Mouse (Mus musculus): ENCODE measurements at regions not wholly inside any gene's neighbourhood (a gene's known extent, or its start where the extent isn't known, plus 50 kb on each side); places are given as distances from the start of the nearest gene placed in this dataset.
"Not testable (repeated sequence)": the region's sequence is repeated elsewhere in the genome, so short reads cannot be mapped to it uniquely, and the experiment has no call there.

DNA sequence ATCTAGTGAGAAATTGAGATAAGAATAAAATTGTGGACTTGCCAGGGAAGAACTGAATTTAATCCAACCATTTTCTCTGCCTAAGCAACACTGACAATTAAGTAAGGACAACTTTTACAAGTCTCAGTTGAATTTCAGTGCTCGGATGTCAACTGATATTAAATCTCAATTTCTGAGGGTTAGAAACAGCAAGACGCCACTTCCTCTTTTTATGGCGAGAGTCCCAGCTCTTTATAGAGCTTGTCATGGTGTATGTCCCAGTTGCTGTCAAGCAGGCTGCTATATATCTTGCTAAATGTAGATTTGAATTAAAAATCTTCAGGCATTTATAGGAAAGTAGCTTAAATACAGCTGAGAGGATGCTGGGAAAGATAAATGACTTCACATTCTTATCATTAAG, 697.8 kb upstream of the Got2 start:
- DNase-seq (ENCODE audit: low read depth, low spot score): no peak

DNA sequence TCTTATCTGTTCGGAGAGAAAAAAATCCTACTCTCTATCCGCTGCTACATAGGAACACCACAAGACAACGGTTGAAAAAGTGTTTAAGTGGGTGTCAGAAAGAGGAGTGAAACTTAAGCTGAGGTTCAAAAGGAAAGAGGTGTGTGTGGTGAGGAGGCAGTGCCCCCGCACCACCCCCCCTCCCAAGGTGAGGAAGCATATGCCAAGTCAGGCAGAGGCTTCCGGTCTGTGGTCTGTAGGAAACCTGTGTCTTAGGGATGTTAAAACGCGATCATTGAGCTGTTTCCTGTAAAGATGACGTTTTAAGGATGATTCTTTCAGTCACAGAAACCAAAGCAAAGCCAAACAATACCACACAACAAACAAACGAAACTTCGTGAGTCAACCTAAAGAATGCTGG, 664.2 kb upstream of the Got2 start:
- no peak for DNase-seq (ENCODE audit: low read depth, low spot score)

DNA sequence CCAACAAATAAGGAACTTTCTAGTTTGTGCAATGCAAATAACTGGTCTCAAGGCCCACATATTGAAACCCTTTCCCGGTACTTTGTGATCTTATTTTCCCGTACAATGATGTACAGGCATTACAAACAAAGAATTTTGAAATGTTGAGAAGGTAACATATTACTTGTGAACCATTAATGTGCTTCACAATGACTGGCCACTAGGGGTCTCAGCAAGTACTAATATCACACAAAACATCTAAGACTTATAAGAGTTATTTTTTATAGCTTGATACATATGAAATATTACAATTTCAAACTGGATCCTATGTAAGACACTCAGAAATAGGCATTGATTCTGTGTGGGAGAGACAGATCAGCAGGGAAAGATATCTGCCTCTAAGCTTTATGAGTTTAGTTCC, 662.1 kb upstream of the Got2 start:
- no peak for DNase-seq (ENCODE audit: low read depth, low spot score)

DNA sequence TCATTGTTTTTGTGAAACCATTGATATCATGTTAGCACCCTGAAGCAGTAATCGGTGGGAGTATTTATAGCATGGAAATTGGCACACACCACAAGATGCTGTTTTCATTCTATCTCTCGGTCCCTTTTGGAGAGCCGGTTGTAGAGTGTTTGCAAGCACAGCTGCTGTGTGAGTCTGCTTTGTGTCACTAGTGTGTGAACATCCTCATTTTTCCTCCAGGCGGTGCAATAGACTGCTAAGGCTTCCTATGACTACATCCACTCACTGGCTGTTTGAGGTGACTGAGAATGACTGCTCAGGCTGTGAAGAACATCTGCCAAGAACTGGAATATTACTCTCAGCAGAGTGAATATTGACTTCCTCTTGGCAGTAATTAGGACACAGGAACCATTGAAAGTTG, 660.3 kb upstream of the Got2 start:
- DNase-seq (ENCODE audit: low read depth, low spot score): no peak

DNA sequence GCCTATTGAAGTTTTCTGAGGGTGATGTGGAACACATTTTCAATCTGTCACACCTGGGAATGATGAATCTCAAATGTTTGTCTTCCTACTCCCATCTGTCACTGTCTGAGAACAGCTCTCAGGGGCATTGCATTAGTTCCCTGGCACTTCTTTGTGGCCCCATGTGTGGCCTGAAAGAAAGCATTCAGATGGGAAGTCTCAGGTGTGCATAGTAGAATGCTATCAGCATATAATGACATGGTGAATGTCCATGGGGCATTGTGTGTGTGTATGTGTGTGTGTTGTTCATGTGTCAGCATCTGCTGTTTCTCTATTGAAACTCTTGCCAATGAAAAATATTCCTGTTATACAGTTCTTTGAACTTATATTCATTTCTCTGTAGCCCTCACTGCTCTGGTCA, 659.8 kb upstream of the Got2 start:
- DNase-seq (ENCODE audit: low read depth, low spot score): no peak

DNA sequence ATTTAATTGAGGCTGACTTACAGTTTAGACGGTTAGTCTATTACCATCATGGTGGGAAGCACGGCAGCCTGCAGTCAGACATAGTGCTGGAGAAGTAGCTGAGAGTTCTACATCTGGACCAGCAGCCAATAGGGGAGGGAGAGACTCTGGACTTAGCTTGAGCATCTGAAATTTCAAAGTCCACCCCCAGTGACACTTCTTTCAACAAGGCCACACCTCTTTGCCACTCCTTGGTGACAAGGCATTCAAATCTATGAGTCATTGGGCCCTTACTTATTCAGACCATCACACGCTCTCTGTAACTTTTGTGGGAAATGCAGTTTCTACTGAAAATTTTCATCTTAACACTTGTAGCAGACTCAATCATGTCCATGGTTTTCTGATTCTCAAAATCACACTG, 653.9 kb upstream of the Got2 start:
- DNase-seq (ENCODE audit: low read depth, low spot score): no peak

DNA sequence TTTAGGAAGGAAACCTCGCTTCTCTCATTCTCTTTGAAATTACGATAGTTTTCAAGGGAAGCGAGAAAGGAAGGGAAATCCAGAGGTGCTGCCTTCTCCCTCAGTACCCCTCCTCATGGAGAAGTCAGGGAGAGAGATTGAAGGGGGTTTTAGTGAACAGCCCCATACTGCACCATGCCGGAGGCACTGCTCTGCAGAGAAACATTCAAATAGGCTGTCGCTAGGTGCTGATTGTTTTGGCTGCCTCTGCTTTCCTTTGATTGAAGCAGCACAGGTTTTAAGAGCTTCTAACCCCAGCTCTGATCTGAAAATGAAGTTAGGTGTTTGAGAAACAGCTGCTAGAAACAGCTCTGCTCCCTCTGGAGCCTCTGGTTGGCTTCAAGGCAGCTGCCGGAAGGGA, 610.5 kb upstream of the Got2 start:
- no peak for DNase-seq (ENCODE audit: low read depth, low spot score)

DNA sequence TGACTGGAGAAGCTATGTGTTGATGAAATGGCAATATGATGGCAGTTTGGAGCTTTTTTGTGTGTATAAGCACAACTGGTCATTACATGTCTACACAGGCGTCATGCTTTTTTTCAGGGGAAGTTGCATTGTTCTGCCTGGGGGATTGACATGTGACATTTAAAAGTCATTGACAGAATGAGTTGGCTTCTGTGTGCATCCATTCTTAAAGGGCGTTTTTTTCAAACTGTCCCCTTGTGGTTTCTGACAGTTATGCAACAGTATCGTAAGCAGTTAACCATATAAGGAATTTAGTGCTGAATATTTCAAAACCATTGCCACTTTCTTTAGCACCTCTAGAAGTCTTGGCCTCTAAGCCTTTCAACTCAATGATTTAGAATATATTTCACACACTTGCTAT, 607.1 kb upstream of the Got2 start:
- no peak for DNase-seq (ENCODE audit: low read depth, low spot score)

DNA sequence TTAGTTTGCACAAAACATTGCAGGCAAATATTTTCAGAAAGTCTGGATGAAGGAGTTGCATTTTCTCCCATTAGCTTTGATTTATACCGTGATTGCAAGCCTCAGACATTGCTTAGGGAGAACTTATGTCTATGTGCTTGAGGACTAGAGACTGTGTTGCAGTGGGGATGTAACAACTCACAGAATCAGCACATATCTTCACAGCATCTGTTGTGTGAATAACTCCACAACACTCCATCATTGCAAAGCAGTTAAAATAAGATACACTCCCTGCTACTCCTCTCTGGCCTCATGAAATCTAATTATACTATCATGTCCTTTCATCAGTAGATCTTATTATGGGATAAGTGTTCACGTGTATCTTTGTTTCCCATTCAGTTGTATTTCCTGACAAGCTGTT, 601.5 kb upstream of the Got2 start:
- peak; percentile 48 for DNase-seq (ENCODE audit: low read depth, low spot score)

DNA sequence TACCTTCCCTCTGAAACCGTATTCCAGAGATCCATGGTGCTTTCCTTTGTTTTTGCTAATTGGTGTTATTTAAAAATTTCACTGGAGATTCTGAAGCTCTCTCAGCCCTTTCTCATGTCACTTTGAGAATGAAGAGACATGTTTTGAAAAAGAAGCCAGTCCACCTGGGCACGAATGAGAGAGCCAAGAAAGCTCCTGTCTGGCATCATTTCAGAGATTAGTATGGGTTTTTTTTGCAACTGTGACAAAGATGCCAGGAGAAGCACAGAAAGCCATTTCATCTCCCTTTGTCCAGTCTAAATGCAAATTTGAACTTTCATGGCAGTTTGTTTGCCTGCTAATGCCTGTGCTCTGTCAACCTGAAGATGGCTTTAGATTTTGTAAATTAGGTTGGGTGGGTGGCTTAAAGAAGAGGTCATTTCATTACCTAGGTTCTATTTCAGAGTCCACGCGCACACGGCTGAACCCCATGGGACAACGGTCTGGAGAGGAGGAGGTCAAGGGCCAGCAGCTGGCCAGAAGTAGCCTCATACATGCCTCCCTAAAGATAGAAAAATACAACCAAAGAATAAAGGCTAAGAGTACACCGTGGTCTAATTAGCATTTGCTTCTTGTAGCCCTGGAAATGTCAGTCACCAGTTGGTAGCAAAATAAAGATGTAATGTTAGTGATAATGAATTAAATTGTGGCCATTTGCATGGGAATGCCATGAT, 600.5 kb upstream of the Got2 start:
- no peak for DNase-seq (ENCODE audit: low read depth, low spot score)

DNA sequence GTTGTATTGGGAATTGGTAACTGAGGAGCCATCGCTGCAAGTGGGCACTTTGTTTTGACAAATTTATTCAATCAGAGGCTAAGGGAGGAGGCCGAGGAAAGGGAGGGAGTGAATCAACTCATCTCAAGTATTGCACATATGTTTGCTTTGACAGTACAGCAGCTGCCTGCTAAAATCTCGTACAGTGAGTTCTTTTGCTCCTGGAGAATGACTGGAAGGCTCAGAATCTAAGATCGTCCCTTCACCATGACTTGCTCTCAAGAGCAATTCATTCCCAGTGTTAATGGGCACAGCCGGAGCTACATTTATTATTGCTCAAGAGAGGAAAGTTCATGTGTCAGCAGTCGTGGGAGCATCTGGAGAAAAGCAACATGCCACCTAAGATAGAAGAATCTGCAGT, 567.6 kb upstream of the Got2 start:
- peak; percentile 59 for DNase-seq (ENCODE audit: low read depth, low spot score)

DNA sequence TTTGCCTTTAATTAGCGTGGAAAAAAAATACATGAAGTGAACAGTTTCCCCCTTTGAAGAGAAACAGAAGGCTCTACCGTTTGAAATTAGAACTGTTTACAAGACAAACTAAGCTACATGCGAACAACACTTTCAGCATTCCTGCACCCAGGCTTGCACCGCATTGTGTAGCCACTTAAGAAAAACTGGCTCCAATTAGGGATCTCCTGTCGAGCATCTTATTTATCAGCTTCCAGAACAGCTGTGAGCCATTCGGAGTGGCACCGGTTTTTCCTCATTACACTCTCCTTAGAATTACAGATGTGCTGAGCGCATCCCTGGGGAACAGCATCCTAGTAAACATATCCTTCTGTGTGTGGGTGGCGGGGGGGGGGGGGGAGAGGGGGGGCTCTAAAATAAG, 567.0 kb upstream of the Got2 start:
- DNase-seq (ENCODE audit: low read depth, low spot score): peak; percentile 13

DNA sequence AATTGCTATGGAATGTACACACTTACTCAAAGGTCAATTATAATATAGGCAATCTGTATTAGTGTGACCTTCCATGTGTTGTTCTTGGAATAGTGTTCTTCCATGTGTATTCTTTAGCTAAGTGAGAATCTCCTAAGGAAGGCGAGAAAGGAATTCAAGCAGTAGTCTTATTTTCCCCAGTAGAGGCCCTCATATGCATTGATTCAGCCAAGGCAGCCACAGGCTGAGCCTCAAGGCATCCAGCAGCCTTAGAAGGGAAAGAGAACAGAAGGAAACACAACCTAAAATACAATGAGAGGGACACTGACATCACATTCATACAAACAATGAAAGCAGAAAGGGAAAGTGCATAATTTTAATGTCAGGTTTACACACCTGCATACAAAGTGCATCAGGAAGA, 541.4 kb upstream of the Got2 start:
- DNase-seq (ENCODE audit: low read depth, low spot score): peak; percentile 15

DNA sequence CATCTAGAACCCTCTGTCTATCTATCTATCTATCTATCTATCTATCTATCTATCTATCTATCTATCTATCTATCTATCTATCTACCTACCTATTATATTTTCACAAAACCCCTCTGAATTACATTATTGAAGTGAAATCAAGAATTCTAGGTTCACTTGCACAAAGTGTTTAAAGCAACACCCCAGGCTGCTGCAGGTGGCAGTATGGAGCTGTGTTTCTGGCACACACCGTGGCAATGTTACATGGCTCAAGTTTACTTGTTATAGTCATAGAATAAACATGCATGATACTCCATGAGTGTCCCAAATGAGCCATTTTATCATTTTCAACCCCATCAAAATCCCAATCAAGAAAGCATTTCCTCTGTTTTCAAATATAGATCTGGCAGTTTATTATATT, 538.6 kb upstream of the Got2 start:
- DNase-seq (ENCODE audit: low read depth, low spot score): no peak

DNA sequence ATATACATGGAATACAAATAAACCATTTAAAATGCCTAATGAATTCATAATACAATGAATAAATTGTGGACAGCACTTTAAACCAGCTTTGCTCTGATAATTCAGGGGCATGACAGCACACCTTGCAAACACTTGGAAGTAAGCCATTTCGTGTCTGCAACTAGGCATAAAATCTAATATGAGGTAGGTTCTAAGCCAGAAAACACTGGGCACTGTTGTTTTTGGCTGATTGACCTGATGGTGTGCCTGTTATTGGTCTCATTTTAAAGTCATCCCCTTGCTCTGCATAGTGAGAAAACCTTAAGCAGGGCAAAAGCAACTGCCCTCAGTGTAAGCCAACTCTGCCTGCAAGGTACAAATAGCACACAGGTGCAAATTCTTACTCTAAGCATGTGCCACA, 521.3 kb upstream of the Got2 start:
- no peak for DNase-seq (ENCODE audit: low read depth, low spot score)

DNA sequence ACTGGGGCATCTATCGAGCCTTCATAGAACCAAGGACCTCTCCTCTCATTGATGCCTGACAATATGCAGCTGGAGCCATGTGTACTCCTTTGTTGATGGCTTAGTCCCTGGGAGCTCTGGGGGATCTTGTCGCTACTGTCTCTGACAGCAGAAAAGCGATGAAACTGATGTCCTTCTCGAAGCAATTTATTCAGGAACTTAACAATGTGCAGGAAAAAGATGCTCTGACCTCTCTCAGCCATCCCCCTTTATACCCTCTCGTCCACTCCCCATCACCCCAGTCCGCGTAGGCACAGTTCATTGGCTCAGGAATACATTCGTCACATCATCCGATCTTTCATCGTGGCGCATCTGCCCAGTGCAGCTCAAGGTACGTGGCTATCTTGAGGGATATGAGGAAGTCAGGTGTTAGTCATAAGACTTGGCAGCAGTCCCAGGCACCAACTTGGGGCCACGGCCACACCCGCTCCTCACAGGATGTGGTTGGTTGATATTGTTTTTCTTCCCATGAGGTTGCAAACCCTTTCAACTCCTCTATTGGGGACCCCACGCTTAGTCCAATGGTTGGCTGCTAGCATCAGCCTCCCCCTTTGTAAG, 516.3 kb upstream of the Got2 start:
- no peak for DNase-seq (ENCODE audit: low read depth, low spot score)

DNA sequence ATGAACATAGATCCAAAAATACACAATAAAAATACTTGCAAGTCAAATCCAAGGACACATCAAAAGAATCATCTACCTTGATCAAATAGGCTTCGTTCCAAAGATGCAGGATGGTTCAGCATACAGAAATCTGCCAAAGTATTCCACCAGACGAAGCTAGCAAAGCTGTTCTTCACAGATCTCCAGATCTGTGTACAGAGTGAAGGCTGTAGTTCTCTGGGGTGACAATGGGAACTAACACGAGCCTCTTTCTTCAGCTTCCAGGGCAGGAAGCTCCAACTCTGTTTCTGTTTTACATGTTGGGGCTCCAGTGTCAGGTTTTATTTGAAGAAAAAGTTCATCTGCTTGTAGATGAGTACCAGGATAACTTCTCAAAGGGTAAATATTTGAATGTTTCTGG, 515.3 kb upstream of the Got2 start:
- DNase-seq (ENCODE audit: low read depth, low spot score): no peak

DNA sequence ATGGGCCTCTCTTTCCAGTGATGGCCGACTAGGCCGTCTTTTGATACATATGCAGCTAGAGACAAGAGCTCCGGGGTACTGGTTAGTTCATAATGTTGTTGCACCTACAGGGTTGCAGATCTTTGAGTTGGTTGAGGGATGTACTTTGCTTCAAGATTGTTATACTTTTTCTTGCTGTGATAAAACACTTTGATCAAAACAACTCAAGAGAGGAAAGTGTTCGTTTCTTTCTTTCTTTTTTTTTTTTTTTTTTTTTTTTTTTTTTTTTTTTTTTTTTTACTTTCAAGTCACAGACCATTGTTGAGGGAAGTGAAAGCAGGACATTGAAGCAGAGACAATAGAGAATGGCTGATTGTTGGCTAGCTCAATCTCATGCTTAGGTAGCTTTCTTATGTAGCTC, 511.0 kb upstream of the Got2 start:
- not testable (repeated sequence) for DNase-seq (ENCODE audit: low read depth, low spot score)

DNA sequence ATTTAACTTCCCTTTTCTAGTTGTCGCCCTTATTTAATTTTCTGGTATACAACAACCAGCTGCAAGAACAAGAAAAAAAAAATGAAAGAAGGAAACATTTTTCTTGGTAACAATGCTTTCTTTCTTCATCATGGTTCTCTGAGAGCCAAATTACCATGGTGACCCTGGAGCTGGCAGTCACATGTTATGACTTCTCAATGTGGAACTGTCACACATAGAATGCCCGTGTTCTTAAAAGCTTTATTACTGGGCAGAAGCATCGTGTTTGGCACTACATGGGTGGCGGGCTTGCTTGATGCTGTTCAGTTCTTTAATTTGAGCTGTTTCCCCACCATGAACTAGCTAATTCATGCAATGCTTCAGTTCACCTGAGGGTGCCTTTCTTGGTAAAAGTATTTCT, 504.7 kb upstream of the Got2 start:
- peak; percentile 40 for DNase-seq (ENCODE audit: low read depth, low spot score)

DNA sequence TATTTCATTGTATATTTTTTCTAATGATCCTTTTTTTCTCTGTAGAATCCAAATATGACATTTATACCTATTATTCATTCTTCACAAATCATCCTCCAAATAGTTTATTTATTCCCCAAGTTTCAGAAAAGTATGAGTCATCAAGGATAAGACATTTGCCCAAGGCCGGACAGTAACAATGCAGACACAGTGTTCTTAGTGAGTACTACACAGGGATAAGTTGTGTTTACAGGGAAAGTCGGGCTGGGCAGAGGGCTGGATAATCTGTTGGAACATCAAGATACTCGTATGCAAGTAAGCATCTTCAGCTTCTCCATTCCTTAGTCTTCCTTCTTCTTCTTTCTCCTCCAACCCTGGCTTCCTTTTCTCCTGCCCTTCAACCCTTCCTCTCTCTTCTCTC, 500.9 kb upstream of the Got2 start:
- no peak for DNase-seq (ENCODE audit: low read depth, low spot score)

DNA sequence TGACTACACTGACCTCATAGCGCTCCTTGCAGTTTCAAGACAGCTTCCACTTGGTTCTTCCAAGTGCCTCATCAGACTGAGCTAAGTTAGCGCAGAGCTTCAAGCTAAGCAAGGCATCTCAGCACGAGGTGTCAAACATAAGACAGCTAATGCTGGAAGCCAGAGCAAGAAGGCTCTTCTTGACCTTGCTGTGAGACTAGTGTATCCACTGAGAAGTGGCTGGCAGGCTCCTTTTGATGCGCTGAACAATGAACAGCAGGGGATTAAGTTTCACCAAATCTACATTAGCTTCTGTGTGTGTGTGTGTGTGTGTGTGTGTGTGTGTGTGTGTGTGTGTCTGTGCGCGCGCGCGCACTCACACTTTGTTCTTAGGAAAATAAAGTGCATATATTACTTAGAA, 482.2 kb upstream of the Got2 start:
- DNase-seq (ENCODE audit: low read depth, low spot score): no peak

DNA sequence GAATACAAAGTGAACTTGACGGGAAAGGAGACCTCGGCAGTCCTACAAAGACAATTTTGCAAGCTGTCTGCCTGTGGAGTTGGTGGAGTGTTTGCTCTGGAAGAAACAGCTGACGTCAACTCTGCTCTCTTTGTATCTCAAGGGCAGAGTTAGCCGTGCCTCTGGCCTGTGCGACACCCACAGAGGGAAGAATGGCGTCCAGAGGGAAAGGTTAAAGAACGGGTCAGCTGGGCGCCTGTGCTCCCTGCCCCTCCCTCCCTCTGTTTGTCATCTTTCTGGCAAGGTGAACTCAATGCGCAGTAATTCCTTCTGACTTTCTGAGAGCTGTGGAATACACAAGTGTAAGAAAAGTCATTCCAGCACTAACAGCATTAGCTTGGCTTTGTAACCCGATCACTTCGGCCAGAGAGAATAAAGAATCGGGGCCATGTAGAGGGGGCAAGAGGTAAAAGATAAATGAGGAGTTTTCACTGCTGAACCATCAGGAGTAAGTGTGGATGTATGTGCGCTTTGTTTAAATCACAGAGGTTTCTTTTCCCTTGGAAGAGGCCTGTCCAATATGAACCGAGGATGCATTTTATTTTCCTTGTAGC, 474.6 kb upstream of the Got2 start:
- DNase-seq (ENCODE audit: low read depth, low spot score): no peak

DNA sequence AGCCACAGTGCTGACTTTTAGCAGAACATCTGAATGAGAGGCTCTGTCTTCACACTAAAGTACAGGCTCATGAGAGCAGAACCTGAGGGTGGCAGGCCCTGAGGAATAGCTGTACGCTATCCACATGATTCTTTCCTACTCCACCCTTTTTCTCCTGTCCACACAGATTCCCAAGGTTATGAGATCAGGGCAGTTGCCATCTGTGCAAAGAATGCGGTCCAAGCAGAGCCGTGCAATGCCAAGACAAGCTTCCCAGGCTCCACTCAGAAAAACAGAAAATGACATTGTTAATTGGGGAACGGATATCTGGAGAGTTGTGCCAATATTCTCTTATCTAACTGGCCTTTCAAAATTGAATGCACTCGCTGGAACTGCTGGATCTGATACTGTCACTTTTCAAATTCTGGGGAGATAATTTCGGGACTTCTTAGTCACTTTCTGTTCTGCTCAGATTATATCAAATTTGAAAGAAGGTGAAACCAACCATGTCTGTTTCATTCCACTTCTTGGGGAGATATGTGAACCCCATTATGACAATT, 462.3 kb upstream of the Got2 start:
- no peak for DNase-seq (ENCODE audit: low read depth, low spot score)

Data from telencephalon, adult 2 months (tissue).